Mouse (Mus musculus) spleen, adult 2 months (tissue): ENCODE data around the gene Cfap61.

ENCODE experiments used
- CTCF ChIP-seq: fragments of 200-500 bp; IDR thresholded peaks from 2 replicates; pipeline ENCODE4 v1.5.1; 2011; ENCODE audit warnings: mild to moderate bottlenecking, inconsistent platforms; ENCODE audit not compliant: insufficient read depth, insufficient read length, insufficient replicate concordance; ENCODE audit errors: extremely low read depth
- POLR2A ChIP-seq: fragments of 200-500 bp; IDR thresholded peaks from 2 replicates; pipeline ENCODE4 v1.6.1; 2011; ENCODE audit warnings: low read depth, low read length, inconsistent platforms

GRCm38 (mm10) chr2:146178718-146179117 is 244.1 kb downstream of the Cfap61 start:
- TF ChIP-seq CTCF (no peak), POLR2A (no peak)
